Mouse (Mus musculus): ENCODE measurements around the gene Gins1. TPM values are rescaled to one million over a fixed set of nuclear protein-coding genes. Genes with fewer than 3 reads are reported as not detected.
"Not testable (repeated sequence)": the region's sequence is repeated elsewhere in the genome, so short reads cannot be mapped to it uniquely, and the experiment has no call there.

Gene Gins1
- polyA plus RNA-seq, 1 experiment from 2014 or later: 67.5 TPM

DNA sequence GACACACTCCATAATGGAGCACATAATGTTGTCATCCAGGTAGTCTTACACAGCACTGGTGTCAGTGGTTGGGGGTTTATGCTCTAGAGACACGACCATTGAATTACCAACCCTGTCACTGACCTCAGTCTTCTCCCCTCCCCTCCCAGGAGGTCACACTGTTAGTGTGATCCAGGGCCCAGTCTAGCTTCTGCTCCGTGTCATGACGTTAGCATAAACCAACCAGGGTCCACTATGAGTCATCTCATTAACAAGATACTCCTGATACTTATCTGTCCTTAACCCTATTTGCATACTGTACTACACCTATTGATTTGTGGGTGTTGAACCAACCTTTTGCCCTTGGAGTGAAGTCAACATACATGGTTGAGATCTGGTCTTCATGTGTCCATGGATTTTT is 13.5 kb downstream of the Gins1 start:
- H3K36me3 ChIP-seq: peaks cover 70% of the 10 kb centered on the region
- DNase-seq (ENCODE audit: low spot score): no peak
- WGBS: 92% methylated on average over 3 of the region's 3 CpGs

DNA sequence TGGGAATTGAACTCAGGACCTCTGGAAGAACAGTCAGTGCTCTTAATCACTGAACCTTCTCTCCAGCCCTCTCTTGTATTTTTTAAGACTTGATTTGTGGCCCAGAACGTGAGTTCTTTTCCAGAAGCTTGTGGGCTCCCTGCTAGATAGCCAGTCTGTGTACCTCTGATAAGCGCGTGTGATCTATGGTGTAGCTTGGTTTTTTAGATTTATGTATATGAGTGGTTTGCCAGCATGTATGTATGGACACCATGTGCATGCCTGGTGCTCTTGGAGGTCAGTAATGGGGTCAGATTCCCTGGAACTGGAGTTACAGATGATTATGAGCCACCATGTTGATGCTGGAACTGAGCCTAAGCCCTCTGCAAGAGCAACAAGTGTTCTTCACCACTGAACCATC is 15.3 kb downstream of the Gins1 start:
- no peak for DNase-seq (ENCODE audit: low spot score)
- Histone ChIP-seq H3K27me3 (ENCODE audit: insufficient read depth, poor library complexity, severe bottlenecking) (no peaks in the 10 kb centered on the region), H3K36me3 (peaks cover 68% of the 10 kb centered on the region), H3K9me3 (no peaks in the 10 kb centered on the region), H3K4me1 (replicated peaks) (no peaks in the 10 kb centered on the region), H3K27ac (no peak overlapping the region), H3K4me3 (no peak overlapping the region)
- 97% methylated on average over 3 of the region's 3 CpGs for WGBS

More for the DNA sequence above, 13.5 kb downstream of the Gins1 start:
- Histone ChIP-seq H3K9me3 (no peaks in the 10 kb centered on the region), H3K4me3 (no peak overlapping the region), H3K27ac (no peak overlapping the region), H3K27me3 (ENCODE audit: insufficient read depth, poor library complexity, severe bottlenecking) (no peaks in the 10 kb centered on the region), H3K4me1 (replicated peaks) (no peaks in the 10 kb centered on the region)

GRCm38 (mm10) chr2:150921697-150922096 is 16.5 kb downstream of the Gins1 start:
- DNase-seq (ENCODE audit: low spot score): no peak
- no peaks in the 10 kb centered on the region for H3K9me3 ChIP-seq
- no peak overlapping the region for H3K27ac ChIP-seq
- no peaks in the 10 kb centered on the region for H3K27me3 ChIP-seq (ENCODE audit: insufficient read depth, poor library complexity, severe bottlenecking)
- peaks cover 69% of the 10 kb centered on the region for H3K36me3 ChIP-seq
- WGBS: 93% methylated on average over 6 of the region's 6 CpGs
- no peak overlapping the region for H3K4me3 ChIP-seq
- H3K4me1 ChIP-seq (replicated peaks): no peaks in the 10 kb centered on the region

- no peak overlapping the region for H3K4me3 ChIP-seq
- no peaks in the 10 kb centered on the region for H3K4me1 ChIP-seq (replicated peaks)
- DNase-seq (ENCODE audit: low spot score): no peak
- no peaks in the 10 kb centered on the region for H3K27me3 ChIP-seq (ENCODE audit: insufficient read depth, poor library complexity, severe bottlenecking)
- 96% methylated on average over 4 of the region's 4 CpGs for WGBS
- H3K27ac ChIP-seq: no peak overlapping the region
- H3K9me3 ChIP-seq: no peaks in the 10 kb centered on the region
- peaks cover 69% of the 10 kb centered on the region for H3K36me3 ChIP-seq
Measured at GRCm38 (mm10) chr2:150922165-150922564, 17.0 kb downstream of the Gins1 start.

DNA sequence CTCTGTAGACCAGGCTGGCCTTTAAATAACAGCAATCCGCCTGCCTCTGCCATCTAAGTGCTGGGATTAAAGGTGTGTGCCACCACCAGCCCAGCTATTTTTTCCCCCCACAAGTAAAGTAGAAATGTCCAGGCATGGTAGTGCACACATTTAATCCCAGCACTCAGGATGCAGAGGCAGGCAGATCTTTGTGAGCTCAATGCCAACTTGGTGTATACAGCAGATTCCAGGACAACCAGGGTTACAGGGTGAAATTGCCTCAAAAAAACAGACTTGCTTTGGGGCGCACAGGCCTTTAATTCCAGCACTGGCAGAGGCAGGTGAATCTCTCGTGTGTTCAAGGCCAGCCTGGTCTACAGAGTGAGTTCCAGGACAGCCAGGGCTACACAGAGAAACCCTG is 17.8 kb downstream of the Gins1 start:
- no peak for DNase-seq (ENCODE audit: low spot score)
- H3K27ac ChIP-seq: no peak overlapping the region
- 87% methylated on average over 3 of the region's 3 CpGs for WGBS
- no peaks in the 10 kb centered on the region for H3K9me3 ChIP-seq
- peaks cover 69% of the 10 kb centered on the region for H3K36me3 ChIP-seq
- no peaks in the 10 kb centered on the region for H3K27me3 ChIP-seq (ENCODE audit: insufficient read depth, poor library complexity, severe bottlenecking)
- H3K4me3 ChIP-seq: no peak overlapping the region
- no peaks in the 10 kb centered on the region for H3K4me1 ChIP-seq (replicated peaks)

- Histone ChIP-seq H3K4me1 (replicated peaks) (no peaks in the 10 kb centered on the region), H3K9me3 (no peaks in the 10 kb centered on the region), H3K27me3 (ENCODE audit: insufficient read depth, poor library complexity, severe bottlenecking) (no peaks in the 10 kb centered on the region), H3K36me3 (peaks cover 69% of the 10 kb centered on the region), H3K4me3 (no peak overlapping the region), H3K27ac (no peak overlapping the region)
- no peak for DNase-seq (ENCODE audit: low spot score)
- WGBS: 88% methylated on average over 7 of the region's 7 CpGs
Measured at GRCm38 (mm10) chr2:150923505-150923904, 18.3 kb downstream of the Gins1 start.

- no peak for DNase-seq (ENCODE audit: low spot score)
- Histone ChIP-seq H3K27ac (no peak overlapping the region), H3K4me3 (no peak overlapping the region), H3K27me3 (ENCODE audit: insufficient read depth, poor library complexity, severe bottlenecking) (no peaks in the 10 kb centered on the region), H3K36me3 (peaks cover 88% of the 10 kb centered on the region), H3K9me3 (no peaks in the 10 kb centered on the region), H3K4me1 (replicated peaks) (no peaks in the 10 kb centered on the region)
- WGBS: 96% methylated on average over 11 of the region's 11 CpGs
Measured at GRCm38 (mm10) chr2:150927038-150927720, 22.0 kb downstream of the Gins1 start.

DNA sequence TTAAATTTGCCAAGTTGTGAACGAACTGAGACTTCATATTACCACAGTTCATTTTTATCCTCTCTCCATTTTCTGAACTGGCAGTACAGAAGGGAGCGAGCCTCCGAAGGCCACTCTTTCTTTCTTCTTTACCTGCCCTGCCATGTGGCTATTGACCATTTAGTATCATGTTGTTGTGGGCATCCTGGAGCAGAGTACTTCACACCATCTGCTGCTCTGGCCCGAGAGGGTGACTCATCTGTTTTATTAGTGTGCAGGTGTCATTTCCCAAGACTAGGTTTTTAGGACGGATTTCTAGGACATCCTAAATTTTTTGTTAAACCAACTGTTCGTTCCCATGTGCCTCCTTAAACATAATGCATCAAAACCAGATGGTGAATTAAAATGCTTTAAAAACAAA is 24.0 kb downstream of the Gins1 start:
- Histone ChIP-seq H3K27ac (no peak overlapping the region), H3K4me1 (replicated peaks) (no peaks in the 10 kb centered on the region), H3K9me3 (no peaks in the 10 kb centered on the region), H3K36me3 (peaks cover 91% of the 10 kb centered on the region), H3K4me3 (no peak overlapping the region), H3K27me3 (ENCODE audit: insufficient read depth, poor library complexity, severe bottlenecking) (no peaks in the 10 kb centered on the region)
- 92% methylated on average over 6 of the region's 6 CpGs for WGBS
- DNase-seq (ENCODE audit: low spot score): no peak

- no peak for DNase-seq (ENCODE audit: low spot score)
- no peak overlapping the region for H3K27ac ChIP-seq
- no peaks in the 10 kb centered on the region for H3K27me3 ChIP-seq (ENCODE audit: insufficient read depth, poor library complexity, severe bottlenecking)
- no peaks in the 10 kb centered on the region for H3K4me1 ChIP-seq (replicated peaks)
- H3K9me3 ChIP-seq: no peaks in the 10 kb centered on the region
- H3K36me3 ChIP-seq: peaks cover 94% of the 10 kb centered on the region
- no peak overlapping the region for H3K4me3 ChIP-seq
- 77% methylated on average over 3 of the region's 3 CpGs for WGBS
Measured at GRCm38 (mm10) chr2:150930806-150931205, 25.6 kb downstream of the Gins1 start.

DNA sequence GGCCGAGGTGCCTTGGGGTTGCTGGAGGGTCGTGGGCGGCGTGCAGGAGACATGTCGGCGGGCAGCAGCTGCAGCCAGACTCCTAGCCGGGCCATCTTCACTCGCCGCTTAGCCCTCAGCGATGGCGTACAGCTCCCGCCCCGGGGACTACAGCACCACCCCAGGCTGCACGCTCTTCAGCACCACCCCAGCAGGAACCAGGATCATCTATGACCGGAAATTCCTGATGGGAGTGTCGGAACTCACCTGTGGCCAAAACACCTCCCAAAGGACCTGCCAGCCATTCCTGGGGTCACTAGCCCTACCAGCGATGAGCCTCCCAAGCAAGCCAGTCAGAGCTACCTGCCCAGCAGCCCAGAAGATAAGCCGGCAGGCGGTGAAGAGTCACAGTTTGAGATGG is 28.3 kb downstream of the Gins1 start:
- Histone ChIP-seq H3K9me3 (no peaks in the 10 kb centered on the region), H3K27ac (no peak overlapping the region), H3K36me3 (peaks cover 92% of the 10 kb centered on the region), H3K4me1 (replicated peaks) (no peaks in the 10 kb centered on the region), H3K4me3 (no peak overlapping the region), H3K27me3 (ENCODE audit: insufficient read depth, poor library complexity, severe bottlenecking) (no peaks in the 10 kb centered on the region)
- DNase-seq (ENCODE audit: low spot score): no peak
- 89% methylated on average over 19 of the region's 19 CpGs for WGBS

DNA sequence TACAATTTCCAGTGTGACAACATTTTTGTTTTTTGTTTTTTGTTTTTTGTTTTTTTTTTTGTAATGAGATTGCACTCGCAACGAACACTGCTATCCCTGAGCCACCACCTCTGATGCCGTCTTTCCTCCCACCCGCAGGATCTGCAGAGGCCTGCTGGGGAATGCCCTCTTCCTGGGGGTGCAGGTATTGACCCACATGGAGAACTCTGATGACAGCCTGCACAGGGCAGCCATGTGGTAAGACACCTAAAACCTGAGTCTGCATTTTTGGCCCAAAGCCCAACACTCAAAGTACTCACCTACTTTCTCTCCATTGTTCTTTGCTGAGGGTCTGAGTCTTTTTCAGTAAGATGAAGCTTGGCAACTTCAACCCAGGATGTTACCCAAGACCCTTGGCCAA is 29.5 kb downstream of the Gins1 start:
- H3K9me3 ChIP-seq: no peaks in the 10 kb centered on the region
- WGBS: 95% methylated on average over 4 of the region's 4 CpGs
- H3K36me3 ChIP-seq: peaks cover 85% of the 10 kb centered on the region
- H3K27me3 ChIP-seq (ENCODE audit: insufficient read depth, poor library complexity, severe bottlenecking): no peaks in the 10 kb centered on the region
- DNase-seq (ENCODE audit: low spot score): no peak
- no peak overlapping the region for H3K4me3 ChIP-seq
- no peak overlapping the region for H3K27ac ChIP-seq
- no peaks in the 10 kb centered on the region for H3K4me1 ChIP-seq (replicated peaks)

DNA sequence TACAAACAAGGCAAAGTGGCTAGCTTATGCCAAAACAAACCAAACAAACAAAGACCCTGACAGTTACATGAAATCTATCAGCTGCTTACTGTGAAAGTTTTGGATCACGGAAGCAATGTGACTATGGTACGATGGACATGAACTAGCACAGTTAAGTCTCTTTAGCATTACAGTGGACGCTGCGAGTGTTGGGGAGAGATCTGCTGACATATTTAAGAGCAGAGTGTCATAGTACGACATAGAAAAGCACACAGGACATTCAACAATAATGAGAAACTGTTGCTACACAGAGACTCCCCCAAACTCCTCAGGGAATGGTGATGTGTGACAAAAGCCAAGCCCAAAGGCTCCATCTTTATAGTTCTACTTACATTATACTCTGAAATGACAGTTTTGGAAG is 38.8 kb downstream of the Gins1 start:
- H3K4me3 ChIP-seq: no peak overlapping the region
- H3K36me3 ChIP-seq: peaks cover 83% of the 10 kb centered on the region
- no peaks in the 10 kb centered on the region for H3K4me1 ChIP-seq (replicated peaks)
- no peak for DNase-seq (ENCODE audit: low spot score)
- no peaks in the 10 kb centered on the region for H3K9me3 ChIP-seq
- no peak overlapping the region for H3K27ac ChIP-seq
- 94% methylated on average over 5 of the region's 5 CpGs for whole genome bisulfite sequencing
- H3K27me3 ChIP-seq (ENCODE audit: insufficient read depth, poor library complexity, severe bottlenecking): no peaks in the 10 kb centered on the region

- DNase-seq (ENCODE audit: low spot score); H3K27ac ChIP-seq; H3K4me1 ChIP-seq (replicated peaks); H3K4me3 ChIP-seq; H3K9me3 ChIP-seq; H3K27me3 ChIP-seq (ENCODE audit: insufficient read depth, poor library complexity, severe bottlenecking): not testable (repeated sequence)
- 95% methylated on average over 5 of the region's 5 CpGs for WGBS
- H3K36me3 ChIP-seq: peaks cover 88% of the 10 kb centered on the region
Measured at GRCm38 (mm10) chr2:150947341-150947740, 42.1 kb downstream of the Gins1 start.

Data from hindbrain, embryonic 10.5 days (tissue).